Mouse (Mus musculus) thymus, adult 18-20 months (tissue): Measurements from ENCODE around the gene Pde1b.
A peak's percentile ranks its signal among the peaks of the same experiment; 100 is the strongest.

ENCODE experiments used
- DNase-seq, 2 experiments: peaks; one replicate each; pipeline ENCODE4 v3.0.0; 2022; ENCODE audit warnings: mixed read lengths in 2 of 2

Pde1b gene

GRCm38 (mm10) chr15:103502435-103503250 lies at the start of gene Pde1b:
Gene Pde1b, plus strand, starts transcription at chr15:103503034.
- peak; percentile 55 to 57 for DNase-seq

- peak; percentile 72 to 84 for DNase-seq
These were observed 49.1 kb upstream of the Pde1b start, which contains the start of gene Nckap1l for GRCm38 (mm10) chr15:103453551-103454218. Gene Nckap1l, plus strand, starts transcription at chr15:103453794.

DNA sequence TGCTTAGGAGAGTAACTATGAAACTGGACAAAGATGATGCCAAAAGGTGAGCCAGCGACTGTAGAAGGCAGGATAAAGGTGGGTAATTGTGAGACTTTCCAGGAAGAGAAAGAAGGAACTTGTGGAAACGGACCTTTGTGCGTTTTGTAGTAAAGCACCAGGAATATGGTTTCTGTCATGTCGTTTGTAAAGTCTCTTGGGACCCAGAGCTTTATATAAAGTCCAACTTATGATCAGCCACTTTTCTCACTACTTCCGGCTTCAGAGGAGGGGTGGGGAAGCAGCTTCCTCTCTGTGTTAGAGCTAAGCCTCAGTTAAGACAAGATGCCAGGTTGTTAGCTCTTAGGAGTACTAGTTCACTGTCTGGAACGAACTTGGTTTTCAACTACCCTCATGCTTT lies 48.4 kb upstream of the Pde1b start:
- no peak for DNase-seq

GRCm38 (mm10) chr15:103462539-103463261 lies 40.1 kb upstream of the Pde1b start:
- no peak for DNase-seq

- no peak for DNase-seq
These were observed 31.2 kb upstream of the Pde1b start for GRCm38 (mm10) chr15:103471488-103472194.

DNA sequence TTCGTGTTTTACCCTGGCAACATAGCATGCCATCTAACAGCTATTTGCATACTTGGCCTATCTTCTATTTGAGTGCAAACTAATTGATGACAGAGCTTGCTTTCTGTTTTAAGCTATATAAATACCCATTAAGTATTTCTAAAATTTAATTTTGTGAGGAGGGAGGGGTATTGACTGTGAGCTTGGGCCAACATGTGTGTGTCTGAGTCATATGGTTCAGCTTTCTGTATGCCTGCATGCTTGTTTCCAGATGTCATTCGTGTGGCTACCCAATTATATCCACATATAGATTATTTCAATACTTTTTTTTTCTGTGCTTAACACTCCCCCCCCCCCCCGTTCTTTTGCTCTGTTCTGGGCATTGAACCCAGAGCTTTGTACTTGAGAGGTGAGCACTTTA lies 30.6 kb upstream of the Pde1b start:
- DNase-seq = no peak

- DNase-seq = no peak
These were observed 29.7 kb upstream of the Pde1b start for GRCm38 (mm10) chr15:103473182-103473581.

- DNase-seq = no peak
These were observed 29.1 kb upstream of the Pde1b start for GRCm38 (mm10) chr15:103473769-103474168.

DNA sequence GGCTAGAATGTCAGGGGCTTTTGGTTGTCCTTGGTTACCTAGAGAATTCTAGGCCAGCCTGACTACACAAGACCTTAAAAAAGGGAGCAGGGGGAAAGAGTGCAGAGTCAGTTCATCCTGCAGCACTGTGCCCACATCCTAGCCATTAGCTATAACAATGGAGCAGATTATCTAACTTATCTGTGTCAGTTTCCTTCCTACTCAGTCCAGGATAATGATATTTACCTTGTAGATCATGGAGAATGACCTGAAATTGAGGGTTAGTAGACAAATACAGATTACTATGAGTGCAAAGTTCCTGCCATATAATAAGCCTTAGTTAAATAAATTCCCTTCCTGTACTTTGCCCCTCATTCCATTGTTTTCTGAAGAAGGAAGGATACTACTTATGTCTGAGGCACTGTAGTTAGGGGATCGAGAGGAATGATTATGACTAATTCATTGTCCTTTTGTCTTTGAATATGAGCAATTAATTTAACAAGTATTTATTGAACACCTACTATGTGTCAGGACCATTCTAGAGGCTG lies 23.7 kb upstream of the Pde1b start:
- DNase-seq = no peak

- no peak for DNase-seq
These were observed 22.7 kb upstream of the Pde1b start for GRCm38 (mm10) chr15:103480129-103480528.

DNA sequence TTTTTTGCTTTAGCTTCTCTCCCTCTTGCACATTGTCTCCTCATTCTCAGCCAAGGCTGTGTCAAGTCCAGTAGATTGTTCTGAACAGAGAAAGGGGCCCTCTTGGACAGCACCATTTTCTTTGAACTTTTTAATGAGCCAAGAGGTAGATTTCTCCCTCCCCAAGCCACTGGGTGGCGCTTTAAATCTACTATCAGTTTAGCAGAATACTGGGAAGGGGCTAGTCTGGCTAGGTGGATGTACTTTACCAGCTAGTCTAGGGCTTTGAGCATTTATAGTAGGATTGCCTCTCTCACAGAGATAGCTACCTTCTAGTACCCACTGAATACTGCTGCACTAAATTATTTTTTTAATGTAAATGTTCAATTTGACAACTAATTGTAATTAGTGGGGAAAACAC lies 20.3 kb upstream of the Pde1b start:
- DNase-seq = no peak

DNA sequence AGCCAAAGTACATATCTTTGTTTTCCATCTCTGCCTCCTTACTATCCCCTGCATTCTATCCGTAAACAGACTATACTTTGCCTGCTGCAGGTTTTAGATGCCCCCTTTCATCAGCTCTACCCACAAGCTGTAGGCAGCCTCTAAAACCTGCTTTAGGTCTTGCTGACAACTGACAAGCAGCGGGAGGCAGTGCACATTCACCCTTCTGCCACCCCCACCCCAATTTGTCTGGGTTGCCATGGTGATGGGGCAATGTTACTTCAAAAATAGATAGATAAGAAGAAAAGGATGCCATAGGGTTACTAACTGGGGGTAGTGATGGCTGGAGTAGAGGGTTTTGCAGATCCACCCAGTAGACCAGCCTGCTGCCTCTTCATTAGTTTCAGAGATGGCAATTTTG lies 18.3 kb upstream of the Pde1b start:
- no peak for DNase-seq

GRCm38 (mm10) chr15:103485106-103485505 lies 17.7 kb upstream of the Pde1b start:
- no peak for DNase-seq

GRCm38 (mm10) chr15:103486658-103487057 lies 16.2 kb upstream of the Pde1b start:
- DNase-seq = no peak

DNA sequence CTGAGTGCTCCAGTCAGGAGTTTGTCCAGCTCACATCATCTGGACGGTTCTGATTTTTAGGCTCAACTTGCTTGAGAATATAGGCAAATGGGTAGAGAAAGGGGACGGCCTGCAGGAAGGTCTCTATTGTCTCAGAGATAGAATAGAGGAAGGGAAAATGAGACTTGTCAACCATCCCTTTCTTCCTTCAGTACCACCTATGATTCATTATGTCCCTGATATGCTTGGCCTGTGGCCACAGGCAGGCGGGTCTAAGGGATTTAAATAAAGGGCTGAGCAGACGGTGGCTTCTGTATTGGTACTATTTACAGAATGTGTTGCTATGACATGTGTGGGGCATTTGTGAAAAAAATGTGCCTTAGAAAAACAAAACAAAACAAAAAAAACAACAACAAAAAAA lies 14.5 kb upstream of the Pde1b start:
- DNase-seq = no peak

DNA sequence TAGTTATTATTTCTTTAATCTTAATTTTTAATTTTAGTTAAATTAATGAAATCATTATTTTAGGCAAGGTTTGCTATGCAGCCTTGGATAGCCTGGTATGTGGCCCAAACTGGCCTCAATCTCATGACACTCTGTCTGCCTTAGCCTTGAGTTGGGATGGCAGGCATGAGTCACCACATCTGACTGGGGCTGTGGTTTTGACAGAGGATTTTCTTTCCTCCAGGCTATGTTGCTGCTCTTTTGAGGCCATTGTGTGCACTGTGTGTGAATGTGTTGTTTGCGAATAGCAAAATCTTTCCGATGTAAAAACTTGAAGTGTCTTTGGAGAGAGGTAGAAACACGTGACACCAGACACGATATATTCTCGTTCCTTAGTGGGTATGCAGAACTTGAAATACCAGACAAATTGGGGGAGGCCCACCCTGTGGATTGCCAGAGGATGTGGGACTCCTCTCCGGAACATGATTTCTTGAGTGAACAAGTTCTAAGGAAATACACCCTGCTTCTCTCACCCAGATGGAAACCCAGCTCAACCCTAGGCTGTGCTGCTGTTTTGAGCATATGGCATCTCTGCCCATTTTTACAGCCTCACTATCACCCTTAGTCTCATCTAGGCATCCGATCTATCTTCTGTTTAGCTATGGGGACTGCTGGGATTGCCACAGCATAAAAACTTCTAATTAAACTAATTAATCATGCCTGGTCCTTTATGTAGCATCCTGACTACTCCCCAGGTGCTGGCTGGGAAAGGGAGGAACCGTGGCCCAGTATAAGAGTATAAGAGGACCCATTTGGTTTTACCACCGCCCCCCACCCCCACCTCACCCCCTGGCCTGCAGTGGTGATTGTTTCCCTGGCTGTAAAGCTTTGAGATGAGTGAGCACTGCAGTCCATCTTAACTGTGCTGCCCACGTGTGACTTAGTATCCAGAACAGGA lies 6.4 kb upstream of the Pde1b start:
- no peak for DNase-seq

- no peak for DNase-seq
These were observed 4.7 kb upstream of the Pde1b start for GRCm38 (mm10) chr15:103498157-103498556.

DNA sequence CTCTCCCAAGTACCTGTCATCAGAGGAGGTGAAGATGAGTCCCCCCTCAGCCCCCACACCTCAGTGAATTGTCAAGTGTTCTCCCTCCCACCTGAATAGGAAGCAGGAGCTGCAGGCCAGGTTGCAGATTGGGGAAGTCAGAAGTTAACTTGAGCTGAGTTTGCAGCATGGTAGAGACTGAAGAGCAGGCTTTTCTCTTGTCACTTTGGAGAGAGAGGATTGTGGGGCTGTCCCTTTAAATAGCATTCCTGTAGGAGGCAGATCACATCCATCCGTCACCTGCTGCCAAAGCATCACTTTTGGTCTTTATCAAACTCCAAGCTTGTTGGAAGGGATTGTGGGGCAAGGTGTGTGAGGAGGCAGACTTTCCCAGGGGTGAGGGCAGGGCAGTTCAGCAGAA lies 2.1 kb upstream of the Pde1b start:
- no peak for DNase-seq

- DNase-seq = no peak
These were observed 1.6 kb upstream of the Pde1b start for GRCm38 (mm10) chr15:103501186-103501585.

- DNase-seq = no peak
These were observed 392 bp downstream of the Pde1b start for GRCm38 (mm10) chr15:103503251-103503600.

DNA sequence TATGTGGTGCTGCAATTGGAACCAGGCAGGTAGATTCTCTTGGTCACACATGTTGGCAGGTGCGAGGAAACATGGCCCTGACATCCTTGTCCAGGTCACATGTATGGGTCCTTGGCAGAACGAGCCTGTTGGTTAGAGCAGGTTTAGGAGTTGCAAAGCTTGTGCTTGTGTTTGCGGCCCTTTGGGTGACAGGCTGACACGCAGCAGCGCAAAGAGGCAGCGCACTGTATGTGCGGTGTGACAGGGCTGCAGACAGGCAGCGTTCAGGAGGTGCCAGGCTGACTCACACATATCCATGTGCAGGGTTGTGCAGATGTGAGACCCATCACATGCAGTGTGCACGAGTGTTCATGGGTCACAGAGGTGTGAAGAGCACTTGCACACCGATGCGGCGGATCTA lies 826 bp downstream of the Pde1b start:
- DNase-seq = no peak

DNA sequence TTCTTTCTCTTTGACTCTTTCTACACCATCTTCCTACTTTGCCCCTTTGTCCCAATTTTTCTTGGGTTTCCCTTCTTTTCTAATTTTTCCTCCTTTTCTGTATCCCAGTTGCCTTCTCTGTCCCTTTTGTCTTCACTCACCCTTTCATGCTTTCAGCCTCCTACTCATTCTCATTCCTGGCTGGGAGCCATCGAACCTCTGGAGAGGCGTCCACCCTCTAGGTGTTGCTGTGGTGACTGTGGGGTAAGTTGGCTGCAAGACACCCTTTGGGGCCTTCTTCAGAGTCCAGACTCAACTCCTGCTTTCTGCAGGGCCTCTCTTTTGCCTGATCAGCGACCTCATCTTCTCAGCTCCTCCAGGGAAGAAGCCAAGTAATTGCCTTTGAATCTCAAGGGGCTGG lies 6.5 kb downstream of the Pde1b start:
- DNase-seq = no peak
